Mouse (Mus musculus): Measurements from ENCODE around the gene Abr.

Abr gene

DNA sequence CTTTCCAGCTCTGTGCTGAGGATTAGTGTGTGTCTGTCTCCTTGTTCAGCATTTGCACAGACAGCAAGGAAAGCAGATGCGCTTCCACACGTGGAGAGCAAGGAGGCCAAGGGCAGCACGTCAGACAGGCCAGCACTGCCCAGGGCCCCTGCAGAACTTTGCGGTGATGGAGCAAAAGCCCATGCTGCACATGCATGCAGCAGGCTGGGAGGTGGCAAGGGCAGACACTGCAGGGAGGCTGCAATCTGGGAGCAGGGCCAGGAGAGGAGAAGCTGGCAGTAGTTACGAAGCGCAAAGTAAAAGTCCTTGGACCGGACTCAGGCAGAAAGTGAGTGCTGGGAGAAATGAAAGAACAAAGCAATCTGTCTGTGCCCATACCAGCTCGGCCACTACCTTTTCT, 203.7 kb downstream of the Abr start:
- in situ Hi-C loops (cut with MboI, MseI): no loop called here

DNA sequence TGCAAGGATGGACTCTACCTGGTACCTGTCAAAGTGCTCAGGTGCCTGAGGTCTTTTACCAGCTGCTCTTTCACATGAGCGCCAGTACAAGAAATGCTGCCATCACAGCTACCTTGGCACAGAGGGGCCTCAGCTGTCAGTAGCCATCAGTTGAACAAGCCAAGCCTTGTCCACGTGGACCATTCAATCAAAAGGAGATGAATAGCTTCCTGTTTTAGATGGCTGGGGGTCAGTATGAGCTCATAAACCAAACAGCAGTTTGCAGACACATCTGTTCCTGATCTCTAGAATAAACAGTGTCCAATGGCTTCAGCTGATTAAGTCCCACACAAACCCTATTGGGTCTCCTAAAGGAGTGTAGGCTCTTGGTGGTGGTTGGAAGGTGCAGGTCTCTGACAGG, 206.1 kb downstream of the Abr start:
- in situ Hi-C loops (cut with MboI, MseI): no loop called here

DNA sequence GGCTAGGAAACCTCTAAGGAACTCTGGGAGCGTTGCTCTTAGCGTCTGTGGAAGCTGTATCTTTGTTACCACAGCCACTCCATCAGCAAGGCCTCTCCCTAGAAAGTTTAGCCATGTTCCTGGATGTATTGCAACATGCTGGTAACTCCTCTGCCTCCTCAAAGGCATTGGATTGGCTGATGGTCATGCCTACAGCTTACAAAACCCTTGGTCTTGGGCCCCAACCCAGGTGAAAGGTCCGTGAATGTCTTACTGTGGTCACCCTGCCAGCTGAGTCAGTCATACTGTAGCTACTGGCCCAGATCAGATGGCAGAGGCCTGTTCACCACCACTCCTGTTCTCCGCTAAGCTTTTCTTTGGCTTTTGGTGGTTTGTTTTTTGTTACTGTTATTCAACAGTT, 207.1 kb downstream of the Abr start:
- in situ Hi-C loops (cut with MboI, MseI): no loop called here

DNA sequence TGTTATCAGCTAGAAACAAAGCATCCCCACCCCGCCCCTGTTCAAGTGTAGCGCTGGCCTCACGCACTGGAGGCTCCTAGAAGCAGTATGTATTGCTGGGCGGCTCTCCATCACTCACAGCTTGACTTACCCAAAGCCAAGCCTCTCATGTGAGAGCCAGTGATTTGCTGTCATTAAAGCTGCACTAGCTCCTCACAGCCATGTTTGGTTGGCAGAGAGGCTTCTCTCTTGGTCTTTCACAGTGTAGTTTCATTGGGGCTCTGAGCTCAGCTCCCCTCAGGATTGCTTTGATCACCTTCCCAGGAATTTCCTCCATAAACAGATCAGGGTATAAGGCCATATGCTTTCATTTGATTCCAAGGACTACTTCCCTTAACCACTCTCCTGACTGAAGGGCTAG, 208.9 kb downstream of the Abr start:
- in situ Hi-C loops (cut with MboI, MseI): no loop called here

DNA sequence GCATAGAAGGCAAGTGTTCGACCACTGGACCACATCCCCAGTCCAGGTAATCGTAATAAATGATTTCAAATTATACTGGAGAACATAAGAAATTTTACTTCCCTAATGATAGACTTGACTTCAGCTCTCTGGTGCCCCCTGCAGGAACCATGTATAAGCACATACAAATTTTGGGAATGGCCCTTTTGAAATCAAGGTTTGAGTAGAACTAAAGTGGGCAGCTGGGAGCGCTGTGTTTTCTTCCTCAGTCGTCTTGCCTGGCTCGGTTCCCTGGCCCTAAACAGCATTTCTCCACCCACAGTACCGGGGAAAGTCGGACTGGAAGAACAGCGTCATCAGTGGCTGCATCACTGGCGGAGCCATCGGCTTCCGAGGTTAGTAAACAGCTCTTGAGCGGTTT, 211.3 kb downstream of the Abr start:
- in situ Hi-C loops (cut with MboI, MseI): no loop called here

DNA sequence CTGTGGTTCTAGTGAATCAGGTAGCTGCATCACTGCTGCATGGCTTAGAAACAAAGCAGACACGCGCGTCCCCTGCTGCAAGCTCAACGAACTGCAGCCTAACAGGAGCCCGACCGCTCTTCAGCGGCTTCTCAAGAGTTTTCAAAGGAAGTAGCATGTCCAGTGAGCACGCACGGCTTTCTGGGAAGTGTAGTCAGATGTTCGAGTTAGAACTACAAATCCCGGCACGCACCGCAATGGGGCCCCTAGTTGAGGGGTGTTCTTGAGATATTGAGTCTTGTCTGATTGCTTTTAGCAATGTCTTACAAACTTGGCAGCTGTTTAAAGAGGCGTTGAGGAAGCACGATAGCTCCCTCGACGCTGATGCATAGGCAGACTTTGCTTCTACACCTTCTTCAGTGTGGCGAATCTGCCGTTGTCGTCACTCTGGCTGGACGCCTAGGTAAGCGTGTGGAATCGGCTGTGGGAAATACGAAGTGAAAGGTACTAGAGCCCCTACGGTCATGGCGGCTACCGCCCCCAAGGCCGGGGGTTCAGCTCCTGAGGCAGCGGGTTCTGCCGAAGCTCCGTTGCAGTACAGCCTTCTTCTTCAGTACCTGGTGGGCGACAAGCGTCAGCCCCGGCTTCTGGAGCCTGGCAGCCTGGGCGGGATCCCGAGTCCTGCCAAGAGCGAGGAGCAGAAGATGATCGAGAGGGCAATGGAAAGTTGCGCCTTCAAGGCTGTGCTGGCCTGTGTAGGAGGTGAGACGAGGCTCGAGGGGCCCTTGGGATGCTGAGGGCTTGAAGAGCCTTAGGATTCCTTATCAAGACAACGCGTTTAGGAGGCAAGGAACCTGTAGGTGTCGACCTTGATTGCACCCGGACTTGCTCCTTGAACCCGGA, 215.2 kb downstream of the Abr start, which contains the start of gene Timm22:
Gene Timm22, plus strand, starts transcription at position 251 of the 882 bp plus-strand sequence.
- in situ Hi-C loops (cut with MboI, MseI): loop anchor here (5.0 kb wide), 1 partner anchor 150 kb away; no protein-coding TSS in a partner anchor

- in situ Hi-C loops (cut with MboI, MseI): loop anchor here (5.0 kb wide), 1 partner anchor 148 kb away; no protein-coding TSS in a partner anchor
These were observed 216.4 kb downstream of the Abr start for GRCm38 (mm10) chr11:76405626-76406264.

DNA sequence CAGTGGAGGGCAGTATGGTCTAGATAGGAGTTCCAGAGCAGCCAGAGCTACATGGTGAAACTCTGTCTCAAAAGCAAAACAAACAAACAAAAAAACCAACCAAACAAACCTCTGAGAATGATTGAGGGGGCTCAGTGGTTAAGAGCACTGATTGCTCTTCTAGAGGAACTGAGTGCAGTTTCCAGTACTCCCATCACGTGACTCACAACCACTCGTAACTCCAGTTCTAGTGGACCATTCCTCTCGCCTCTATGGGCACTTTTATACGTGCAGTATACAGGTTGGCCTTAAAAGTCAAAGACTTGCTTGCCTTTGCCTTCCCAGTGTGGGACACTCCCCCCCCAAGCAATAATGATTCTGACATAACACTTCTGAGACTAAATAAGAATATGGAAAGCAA, 217.0 kb downstream of the Abr start:
- in situ Hi-C loops (cut with MboI, MseI): loop anchor here (5.0 kb wide), 1 partner anchor 148 kb away; no protein-coding TSS in a partner anchor

DNA sequence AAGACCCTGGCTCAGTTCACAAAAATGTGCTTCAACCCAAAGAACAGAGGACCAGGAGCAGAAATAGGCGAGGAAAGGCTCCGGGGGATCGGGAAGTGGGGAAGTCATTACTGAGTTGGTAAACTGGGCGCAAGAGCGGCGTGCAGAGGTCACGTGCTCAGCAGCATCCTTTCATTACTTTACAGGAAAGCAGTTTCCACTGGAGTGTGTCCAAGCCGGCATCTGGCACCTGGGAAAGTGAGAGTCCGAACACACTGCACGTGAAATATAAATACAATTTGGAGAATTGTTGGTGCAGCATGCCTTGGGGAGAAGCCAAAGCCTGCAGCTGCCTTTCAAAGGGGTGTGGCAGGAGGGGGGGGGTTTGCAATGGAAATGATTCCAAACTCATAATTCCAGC, 220.7 kb downstream of the Abr start:
- in situ Hi-C loops (cut with MboI, MseI): no loop called here

- in situ Hi-C loops (cut with MboI, MseI): no loop called here
These were observed 222.4 kb downstream of the Abr start for GRCm38 (mm10) chr11:76399587-76400330.

GRCm38 (mm10) chr11:76398798-76399586, 223.1 kb downstream of the Abr start, which contains the start of gene Nxn:
Nxn (minus strand) TSS chr11:76399140.
- in situ Hi-C loops (cut with MboI, MseI): no loop called here

- in situ Hi-C loops (cut with MboI, MseI): no loop called here
These were observed 223.8 kb downstream of the Abr start for GRCm38 (mm10) chr11:76398312-76398797.

GRCm38 (mm10) chr11:76397650-76398311, 224.3 kb downstream of the Abr start:
- in situ Hi-C loops (cut with MboI, MseI): no loop called here

DNA sequence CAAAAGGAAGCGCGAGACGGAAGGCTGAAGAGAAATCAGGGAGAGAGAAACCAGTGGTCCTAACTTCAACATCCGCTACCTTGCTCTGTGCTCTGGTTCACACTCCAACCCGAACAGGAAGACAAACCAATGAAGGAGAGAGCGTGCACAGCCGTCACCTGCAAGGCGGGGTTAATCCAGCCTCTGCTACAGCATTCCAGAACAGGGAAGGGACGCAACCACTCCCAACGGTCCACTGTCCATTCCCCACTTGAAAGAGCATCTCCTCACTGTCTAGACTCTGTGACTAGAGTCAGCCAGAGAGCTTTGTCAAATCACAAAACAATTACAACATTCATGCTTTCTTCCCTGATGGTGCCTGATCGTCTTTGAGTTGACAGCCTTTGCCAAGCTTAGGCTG, 229.1 kb downstream of the Abr start:
- in situ Hi-C loops (cut with MboI, MseI): no loop called here

- in situ Hi-C loops (cut with MboI, MseI): no loop called here
These were observed 229.6 kb downstream of the Abr start for GRCm38 (mm10) chr11:76392532-76392931.

DNA sequence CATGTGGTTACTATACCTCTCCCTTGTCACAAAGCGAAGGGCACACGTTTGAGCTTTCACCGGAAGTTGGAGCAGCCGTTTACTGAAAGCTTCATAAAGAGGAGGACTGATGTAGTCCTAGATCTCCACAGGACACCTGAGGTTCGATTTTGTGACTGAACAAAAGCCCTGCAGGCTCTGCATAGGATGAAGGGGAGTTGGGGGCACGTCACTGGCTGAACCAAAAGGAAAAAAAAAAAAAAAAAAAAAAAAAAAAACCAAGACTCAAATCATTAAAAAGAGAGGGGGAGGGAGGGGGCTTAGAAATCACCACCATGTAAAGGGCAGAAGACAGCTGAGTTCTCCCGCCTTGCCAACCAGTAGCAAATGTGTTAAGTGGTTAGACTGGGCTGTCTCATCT, 233.4 kb downstream of the Abr start:
- in situ Hi-C loops (cut with MboI, MseI): no loop called here

- in situ Hi-C loops (cut with MboI, MseI): no loop called here
These were observed 235.0 kb downstream of the Abr start for GRCm38 (mm10) chr11:76387097-76387496.

DNA sequence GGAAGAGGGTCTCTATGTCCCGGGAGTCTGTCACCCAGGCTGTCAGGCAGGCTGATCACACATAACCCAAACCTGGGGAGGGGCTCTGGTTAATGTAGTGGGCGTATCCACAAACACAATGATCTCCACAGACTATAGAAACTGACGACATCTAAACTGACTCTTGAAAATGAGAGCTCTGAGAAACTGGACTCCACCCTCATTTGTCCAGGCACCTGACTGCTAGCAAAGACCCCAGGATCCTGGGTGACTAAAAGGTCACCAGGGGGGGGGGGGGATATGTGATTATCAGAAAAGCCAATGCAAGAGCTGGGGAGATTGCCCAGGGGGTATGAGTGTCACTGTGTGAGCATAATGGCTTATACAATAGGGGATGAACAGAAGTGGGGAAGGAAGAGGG, 236.4 kb downstream of the Abr start:
- in situ Hi-C loops (cut with MboI, MseI): no loop called here

GRCm38 (mm10) chr11:76385017-76385416, 237.1 kb downstream of the Abr start:
- in situ Hi-C loops (cut with MboI, MseI): no loop called here

- in situ Hi-C loops (cut with MboI, MseI): no loop called here
These were observed 237.8 kb downstream of the Abr start for GRCm38 (mm10) chr11:76384307-76384706.

All from regulatory T cell (primary cell).